Mouse (Mus musculus): ENCODE results near the gene Arl6ip4.

Arl6ip4 gene

GRCm38 (mm10) chr5:124115990-124116845 lies at the start of gene Arl6ip4:
Gene Arl6ip4 (plus strand): TSS chr5:124116089.
- in situ Hi-C loops (cut with MboI, MseI), result no loop called here

- in situ Hi-C loops (cut with MboI, MseI), result no loop called here
Measured at GRCm38 (mm10) chr5:124069657-124070056, 46.2 kb upstream of the Arl6ip4 start.

GRCm38 (mm10) chr5:124073682-124074081 lies 42.2 kb upstream of the Arl6ip4 start:
- in situ Hi-C loops (cut with MboI, MseI), result no loop called here

- in situ Hi-C loops (cut with MboI, MseI), result loop anchor here (5.0 kb wide), 1 partner anchor 43 kb away; the partner anchor contains the start of gene Vps37b
Measured at GRCm38 (mm10) chr5:124074845-124075307, 41.0 kb upstream of the Arl6ip4 start.

- in situ Hi-C loops (cut with MboI, MseI), result loop anchor here (5.0 kb wide), 1 partner anchor 43 kb away; the partner anchor contains the start of gene Vps37b
Measured at GRCm38 (mm10) chr5:124075716-124076115, 40.2 kb upstream of the Arl6ip4 start.

GRCm38 (mm10) chr5:124076559-124076958 lies 39.3 kb upstream of the Arl6ip4 start:
- in situ Hi-C loops (cut with MboI, MseI), result loop anchor here (5.0 kb wide), 1 partner anchor 44 kb away; the partner anchor contains the start of gene Vps37b

GRCm38 (mm10) chr5:124077241-124077640 lies 38.6 kb upstream of the Arl6ip4 start:
- in situ Hi-C loops (cut with MboI, MseI), result loop anchor here (5.0 kb wide), 1 partner anchor 45 kb away; the partner anchor contains the start of gene Vps37b

GRCm38 (mm10) chr5:124077856-124078460 lies 37.9 kb upstream of the Arl6ip4 start:
- in situ Hi-C loops (cut with MboI, MseI), result loop anchor here (5.0 kb wide), 1 partner anchor 46 kb away; the partner anchor contains the start of gene Vps37b

GRCm38 (mm10) chr5:124078794-124079416 lies 37.0 kb upstream of the Arl6ip4 start:
- in situ Hi-C loops (cut with MboI, MseI), result loop anchor here (5.0 kb wide), 1 partner anchor 47 kb away; the partner anchor contains the start of gene Vps37b

GRCm38 (mm10) chr5:124079880-124080279 lies 36.0 kb upstream of the Arl6ip4 start:
- in situ Hi-C loops (cut with MboI, MseI), result loop anchor here (5.0 kb wide), 2 partner anchors 48 to 78 kb away; partner anchors contain the start of gene Vps37b

- in situ Hi-C loops (cut with MboI, MseI), result loop anchor here (5.0 kb wide), 1 partner anchor 80 kb away; no protein-coding TSS in a partner anchor
Measured at GRCm38 (mm10) chr5:124082447-124082846, 33.4 kb upstream of the Arl6ip4 start.

GRCm38 (mm10) chr5:124082941-124083688 lies 32.8 kb upstream of the Arl6ip4 start:
- in situ Hi-C loops (cut with MboI, MseI), result loop anchor here (5.0 kb wide), 1 partner anchor 81 kb away; no protein-coding TSS in a partner anchor

- in situ Hi-C loops (cut with MboI, MseI), result loop anchor here (5.0 kb wide), 1 partner anchor 82 kb away; no protein-coding TSS in a partner anchor
Measured at GRCm38 (mm10) chr5:124083850-124084587, 31.9 kb upstream of the Arl6ip4 start.

- in situ Hi-C loops (cut with MboI, MseI), result loop anchor here (5.0 kb wide), 1 partner anchor 82 kb away; no protein-coding TSS in a partner anchor
Measured at GRCm38 (mm10) chr5:124084588-124085173, 31.2 kb upstream of the Arl6ip4 start.

- in situ Hi-C loops (cut with MboI, MseI), result no loop called here
Measured at GRCm38 (mm10) chr5:124085513-124085912, 30.4 kb upstream of the Arl6ip4 start.

GRCm38 (mm10) chr5:124086876-124087275 lies 29.0 kb upstream of the Arl6ip4 start:
- in situ Hi-C loops (cut with MboI, MseI), result no loop called here

GRCm38 (mm10) chr5:124089868-124090267 lies 26.0 kb upstream of the Arl6ip4 start:
- in situ Hi-C loops (cut with MboI, MseI), result no loop called here

GRCm38 (mm10) chr5:124091951-124092406 lies 23.9 kb upstream of the Arl6ip4 start:
- in situ Hi-C loops (cut with MboI, MseI), result no loop called here

- in situ Hi-C loops (cut with MboI, MseI), result no loop called here
Measured at GRCm38 (mm10) chr5:124093120-124093794, 22.6 kb upstream of the Arl6ip4 start.

All from T-helper 2 cell (primary cell).